Mouse (Mus musculus) midbrain, embryonic 11.5 days (tissue): ENCODE data around the gene Pkp2. TPM values are rescaled to one million over a fixed set of nuclear protein-coding genes. Genes with fewer than 3 reads are reported as not detected.
A peak's percentile ranks its signal among the peaks of the same experiment; 100 is the strongest.
"Not testable (repeated sequence)": the region's sequence is repeated elsewhere in the genome, so short reads cannot be mapped to it uniquely, and the experiment has no call there.

Experiments used
- ATAC-seq: fragments of 200-750 bp; cut with Nextera tagmentation; 2 replicates; pipeline ENCODE4 v1.8.0; 2017; ENCODE audit warnings: moderate TSS enrichment, moderate library complexity; ENCODE audit not compliant: low FRiP score
- DNase-seq: peaks from one replicate; pipeline ENCODE4 v3.0.0; 2015; ENCODE audit warnings: low spot score; ENCODE audit errors: missing footprints
- H3K27ac ChIP-seq: fragments of 300-500 bp; sonication (generic); 2 replicates; pipeline ENCODE4 v1.5.1; 2014; ENCODE audit warnings: low read depth, low read length
- H3K27me3 ChIP-seq: fragments of 300-500 bp; sonication (generic); 2 replicates; pipeline ENCODE4 v1.6.1; 2014; ENCODE audit warnings: mild to moderate bottlenecking, low read length, moderate library complexity, mixed read lengths; ENCODE audit not compliant: control insufficient read depth, insufficient read depth
- H3K36me3 ChIP-seq: fragments of 300-500 bp; sonication (generic); 2 replicates; pipeline ENCODE4 v1.6.1; 2014; ENCODE audit warnings: mild to moderate bottlenecking, low read length, moderate library complexity, mixed read lengths; ENCODE audit not compliant: control insufficient read depth, insufficient read depth
- H3K4me1 ChIP-seq: fragments of 300-500 bp; sonication (generic); 2 replicates; pipeline ENCODE4 v1.6.1; 2014; ENCODE audit warnings: low read length; ENCODE audit not compliant: control insufficient read depth, insufficient read depth
- H3K4me2 ChIP-seq: fragments of 300-500 bp; sonication (generic); 2 replicates; pipeline ENCODE4 v1.6.1; 2014; ENCODE audit warnings: mild to moderate bottlenecking, moderate library complexity
- H3K4me3 ChIP-seq: fragments of 300-500 bp; sonication (generic); 2 replicates; pipeline ENCODE4 v1.5.1; 2014; ENCODE audit warnings: low read depth, low read length
- H3K9ac ChIP-seq: fragments of 300-500 bp; sonication (generic); 2 replicates; pipeline ENCODE4 v1.6.1; 2014; ENCODE audit warnings: low read length
- H3K9me3 ChIP-seq: fragments of 300-500 bp; sonication (generic); 2 replicates; pipeline ENCODE4 v1.6.1; 2016; ENCODE audit warnings: low read length; ENCODE audit not compliant: control insufficient read depth
- WGBS: fragments of 180-500 bp; shearing (Covaris S2); extraction: QIAGEN DNeasy Blood & Tissue Kit; methylation state at CpG from one replicate; pipeline ENCODE4 v1.1.7; 2014; 5-methylcytosine and 5-hydroxymethylcytosine counted together
- polyA plus RNA-seq: library from polyadenylated mRNA; unstranded; fragments of >200 nt; fragmentation: Nextera tagmentation; extraction: Ambion mirVana; gene quantifications from 2 replicates; pipeline ENCODE4 v1.2.1, GENCODE M21; 2014

The Pkp2 gene
- polyA plus RNA-seq = 4.2 and 5.5 TPM in 2 replicates

DNA sequence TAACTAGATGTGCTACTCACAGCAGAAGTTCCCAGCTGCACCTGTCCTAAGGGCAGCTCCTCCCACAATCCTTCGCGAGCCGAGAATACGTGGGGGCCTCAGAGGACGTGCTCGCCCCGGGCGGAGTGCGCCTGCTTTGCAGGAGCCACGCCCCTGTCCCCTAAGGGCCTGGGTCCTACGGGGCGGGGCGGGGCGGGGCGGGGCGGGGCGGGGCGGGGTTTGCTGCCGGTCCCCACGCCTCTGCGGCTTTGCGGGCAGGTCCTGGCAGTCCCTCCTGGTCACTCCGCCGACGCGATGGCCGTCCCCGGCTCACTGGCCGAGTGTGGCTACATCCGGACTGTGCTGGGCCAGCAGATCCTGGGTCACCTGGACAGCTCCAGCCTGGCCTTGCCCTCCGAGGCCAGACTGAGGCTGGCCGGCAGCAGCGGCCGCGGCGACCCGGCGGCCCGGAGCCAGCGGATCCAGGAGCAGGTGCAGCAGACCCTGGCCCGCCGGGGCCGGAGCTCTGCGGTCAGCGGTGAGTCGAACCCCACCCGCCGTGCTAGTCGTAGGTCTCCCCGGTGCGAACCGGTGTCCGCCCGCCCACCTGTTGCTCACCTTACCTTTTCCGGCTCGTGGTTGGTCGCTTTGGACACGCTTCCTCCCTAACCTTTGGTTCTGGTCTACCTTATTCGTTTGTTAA is at the start of gene Pkp2:
Gene Pkp2, plus strand, starts transcription at position 240 of the 682 bp plus-strand sequence.
- Histone ChIP-seq H3K4me3 (peak within 1 kb of the TSS; percentile 67), H3K4me1 (peaks cover 5% of the 10 kb centered on the region), H3K9ac (peak within 1 kb of the TSS; percentile 53), H3K9me3 (no peaks in the 10 kb centered on the region), H3K27me3 (peaks cover 22% of the 10 kb centered on the region), H3K27ac (no peak within 1 kb of the TSS), H3K36me3 (no peaks in the 10 kb centered on the region), H3K4me2 (peak within 1 kb of the TSS; percentile 100)
- WGBS = under 1% methylated on average over 59 of the region's 59 CpGs
- peak; percentile 95 for DNase-seq
- peak; percentile 97 for ATAC-seq

DNA sequence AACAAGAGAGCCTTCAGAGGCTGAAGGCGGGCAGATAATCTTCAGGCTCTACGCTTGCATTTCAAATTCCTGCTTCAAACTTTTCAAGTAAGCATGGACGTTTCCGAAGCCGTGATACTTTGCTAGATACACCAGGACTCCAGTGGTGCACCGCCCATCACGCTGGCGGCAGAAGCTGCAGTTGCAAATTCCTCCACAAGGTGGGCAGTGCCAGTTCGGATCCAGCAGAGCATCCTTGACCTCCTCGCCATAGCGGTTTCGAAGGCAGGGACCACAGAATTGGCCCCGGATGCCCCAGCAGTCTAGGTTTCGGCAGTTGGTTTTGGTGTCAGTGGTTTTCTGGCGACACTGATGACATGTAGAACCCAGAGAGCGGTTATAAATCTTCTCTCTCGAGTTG is 15.7 kb upstream of the Pkp2 start:
- no peak overlapping the region for H3K27ac ChIP-seq
- 70% methylated on average over 17 of the region's 17 CpGs for WGBS
- ATAC-seq = no peak

DNA sequence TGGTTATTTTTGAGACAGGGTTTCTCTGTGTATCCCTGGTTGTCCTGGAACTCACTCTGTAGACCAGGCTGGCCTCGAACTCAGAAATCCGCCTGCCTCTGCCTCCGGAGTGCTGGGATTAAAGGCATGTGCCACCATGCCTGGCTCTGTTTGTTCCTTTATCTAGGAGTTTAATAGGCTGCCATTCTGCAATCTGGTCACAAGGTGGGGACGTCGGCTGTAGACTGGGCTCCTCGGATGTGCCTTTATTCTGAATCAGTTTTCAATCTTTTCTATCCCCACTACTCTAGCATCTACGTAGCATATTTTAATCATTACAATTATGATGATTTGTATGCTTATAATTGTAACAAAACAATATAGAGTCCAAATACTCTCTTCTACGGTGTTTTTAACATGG is 11.1 kb upstream of the Pkp2 start:
- not testable (repeated sequence) for H3K27ac ChIP-seq, H3K27me3 ChIP-seq, DNase-seq, H3K4me1 ChIP-seq, H3K9me3 ChIP-seq, H3K4me2 ChIP-seq, H3K4me3 ChIP-seq, H3K9ac ChIP-seq, H3K36me3 ChIP-seq
- WGBS = 46% methylated on average over 8 of the region's 8 CpGs
- peak; percentile 73; the same call in 1 of the 2 replicates for ATAC-seq

More for the DNA sequence above, 15.7 kb upstream of the Pkp2 start:
- DNase-seq = no peak
- Histone ChIP-seq H3K27me3 (no peaks in the 10 kb centered on the region), H3K4me3 (no peak overlapping the region), H3K36me3 (no peaks in the 10 kb centered on the region), H3K9ac (no peak overlapping the region), H3K4me1 (no peaks in the 10 kb centered on the region), H3K9me3 (no peaks in the 10 kb centered on the region), H3K4me2 (no peak overlapping the region)

DNA sequence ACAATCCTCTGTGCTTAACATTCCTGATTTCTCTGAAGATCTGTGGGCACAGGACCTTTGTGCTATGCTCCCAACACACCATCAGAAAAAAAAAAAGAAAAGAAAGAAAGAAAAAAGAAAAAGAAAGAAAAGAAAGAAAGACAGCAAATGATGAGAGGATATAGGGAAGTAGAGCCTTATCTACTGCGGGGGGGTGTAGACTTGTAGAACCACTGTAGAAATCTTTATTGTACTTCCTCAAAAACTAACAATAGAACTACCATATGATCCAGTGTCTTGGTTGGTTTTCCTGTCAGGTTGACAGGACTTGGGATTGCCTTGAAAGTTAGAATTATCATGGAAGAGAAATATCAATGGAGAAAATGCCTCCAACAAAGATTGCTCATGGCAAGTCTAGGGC is 8.5 kb upstream of the Pkp2 start:
- H3K4me1 ChIP-seq = no peaks in the 10 kb centered on the region
- DNase-seq (no peak), ATAC-seq (no peak)
- no peaks in the 10 kb centered on the region for H3K36me3 ChIP-seq
- no peak overlapping the region for H3K4me2 ChIP-seq
- 91% methylated on average over 1 of the region's 1 CpGs for WGBS
- no peak overlapping the region for H3K9ac ChIP-seq
- H3K27me3 ChIP-seq = no peaks in the 10 kb centered on the region
- no peaks in the 10 kb centered on the region for H3K9me3 ChIP-seq
- no peak overlapping the region for H3K4me3 ChIP-seq
- H3K27ac ChIP-seq = no peak overlapping the region

DNA sequence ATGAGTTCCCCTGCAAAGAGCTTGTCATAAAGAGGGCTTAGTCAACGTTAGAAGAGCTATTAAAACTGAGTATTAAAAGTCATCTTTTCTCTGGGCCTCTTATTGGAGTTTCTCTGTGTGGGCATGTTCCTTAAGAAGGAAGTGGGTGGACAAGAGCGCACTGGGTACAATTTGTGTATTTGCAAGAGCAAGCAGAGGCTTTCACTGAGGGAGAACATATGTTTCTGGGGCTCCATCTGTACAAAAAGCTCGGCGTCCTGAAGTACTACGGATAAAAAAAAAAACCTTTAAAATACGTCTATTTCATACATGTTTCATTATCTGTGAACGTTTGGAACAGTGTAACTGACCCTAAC is 417 bp upstream of the Pkp2 start:
- no peak for ATAC-seq
- Histone ChIP-seq H3K27ac (no peak overlapping the region), H3K9ac (peak overlapping the region; percentile 53; the same call in 1 of the 2 replicates)

DNA sequence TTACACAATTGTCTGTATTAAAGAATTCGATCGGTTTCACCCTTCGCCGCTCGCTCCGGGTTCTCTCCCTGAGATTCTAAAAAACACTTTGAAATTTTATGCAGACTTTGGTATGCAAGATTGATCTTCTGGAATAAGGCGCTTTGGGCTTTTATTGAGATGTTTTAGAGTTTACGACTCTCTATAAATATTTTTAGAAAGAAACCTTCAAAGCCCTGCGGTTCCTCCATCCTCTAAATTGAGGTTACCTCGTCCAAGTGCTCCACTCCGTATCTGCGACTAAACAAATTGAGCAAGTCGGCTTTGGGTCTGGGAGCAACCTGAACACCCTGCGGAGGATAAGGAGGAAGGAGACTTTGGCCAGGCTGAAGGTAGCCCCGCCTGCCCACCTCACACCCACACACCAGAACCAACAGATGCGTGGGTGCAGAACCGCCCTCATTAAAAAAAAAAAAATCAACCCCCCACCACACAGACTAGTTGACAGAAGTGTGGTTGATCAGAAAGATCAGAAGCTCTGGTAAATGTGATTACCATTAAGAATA is 715 bp downstream of the Pkp2 start:
- ATAC-seq (no peak), DNase-seq (peak; percentile 92)
- H3K27me3 ChIP-seq = peaks cover 22% of the 10 kb centered on the region
- H3K9me3 ChIP-seq = no peaks in the 10 kb centered on the region
- WGBS = 2% methylated on average over 17 of the region's 17 CpGs
- H3K36me3 ChIP-seq = no peaks in the 10 kb centered on the region
- H3K4me1 ChIP-seq = peaks cover 5% of the 10 kb centered on the region
- H3K27ac ChIP-seq = no peak overlapping the region
- peak overlapping the region; percentile 53 for H3K9ac ChIP-seq
- H3K4me3 ChIP-seq = peak overlapping the region; percentile 67
- H3K4me2 ChIP-seq = peak overlapping the region; percentile 100

More for the DNA sequence above, 417 bp upstream of the Pkp2 start:
- H3K4me1 ChIP-seq = peaks cover 5% of the 10 kb centered on the region
- H3K27me3 ChIP-seq = peaks cover 22% of the 10 kb centered on the region
- peak overlapping the region; percentile 100 for H3K4me2 ChIP-seq
- H3K36me3 ChIP-seq = no peaks in the 10 kb centered on the region
- WGBS = 18% methylated on average over 7 of the region's 7 CpGs
- H3K9me3 ChIP-seq = no peaks in the 10 kb centered on the region
- peak overlapping the region; percentile 67 for H3K4me3 ChIP-seq
- DNase-seq = no peak

DNA sequence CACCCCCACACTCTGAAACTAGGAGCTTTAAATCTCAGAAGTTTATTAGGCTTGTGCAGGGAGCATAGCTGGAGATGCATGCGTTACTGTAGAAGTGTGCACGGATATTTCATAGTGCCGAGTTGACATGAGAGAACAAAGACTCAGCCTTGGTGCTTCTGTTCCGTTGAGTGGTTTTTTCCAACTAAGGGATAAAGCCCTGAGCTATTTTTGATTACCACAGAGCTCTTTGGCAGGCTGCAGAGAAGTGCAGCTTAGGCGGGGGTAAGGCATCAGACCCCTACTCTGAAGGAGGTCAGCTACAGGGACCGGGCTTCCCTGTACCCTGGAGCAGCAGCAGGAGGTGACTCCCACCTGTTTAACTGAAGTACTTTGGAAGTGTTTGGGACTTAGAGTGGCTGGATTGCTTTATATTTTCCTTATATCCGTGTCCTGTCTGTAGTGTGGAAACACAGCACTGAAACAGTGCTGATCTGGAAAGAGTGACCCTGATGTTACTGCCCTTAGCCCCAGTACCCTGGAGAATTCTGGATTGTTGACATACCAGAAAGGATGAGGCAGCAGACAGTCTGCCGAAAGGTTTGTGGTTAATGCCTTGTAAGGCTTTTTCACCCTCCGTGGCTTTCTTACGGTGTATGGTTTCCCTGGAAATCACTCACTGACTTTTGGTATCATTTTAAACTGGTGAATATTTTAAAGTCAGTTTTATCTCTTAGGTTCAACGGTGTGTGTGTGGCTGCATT is 2.7 kb downstream of the Pkp2 start:
- Histone ChIP-seq H3K9me3 (no peaks in the 10 kb centered on the region), H3K27ac (no peak overlapping the region), H3K4me2 (no peak overlapping the region), H3K9ac (no peak overlapping the region), H3K36me3 (no peaks in the 10 kb centered on the region), H3K27me3 (peaks cover 22% of the 10 kb centered on the region), H3K4me3 (no peak overlapping the region), H3K4me1 (peaks cover 5% of the 10 kb centered on the region)
- no peak for DNase-seq
- 20% methylated on average over 11 of the region's 11 CpGs for WGBS
- no peak for ATAC-seq

DNA sequence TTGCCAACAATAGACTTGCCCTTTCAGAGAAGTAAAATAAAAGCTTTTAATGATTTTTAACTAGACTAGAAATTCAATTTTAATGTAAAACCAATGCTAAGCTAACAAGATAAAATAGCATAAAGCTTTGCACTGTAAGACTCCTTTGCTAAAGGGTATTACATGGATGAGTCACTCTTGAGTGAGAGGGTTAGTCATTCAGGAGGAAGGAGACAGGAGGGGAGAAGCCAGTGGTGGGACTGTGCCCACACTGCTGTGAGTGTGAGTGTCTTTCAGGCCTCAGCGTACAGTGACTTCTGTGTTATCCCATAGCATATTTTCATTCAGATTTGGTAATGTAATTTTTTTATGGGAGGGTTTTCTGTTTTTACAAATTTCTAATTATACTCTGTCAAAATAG is 3.8 kb downstream of the Pkp2 start:
- ATAC-seq = no peak
- Histone ChIP-seq H3K27me3 (peaks cover 22% of the 10 kb centered on the region), H3K4me2 (no peak overlapping the region), H3K9ac (no peak overlapping the region), H3K9me3 (no peaks in the 10 kb centered on the region), H3K4me3 (no peak overlapping the region), H3K27ac (no peak overlapping the region), H3K36me3 (no peaks in the 10 kb centered on the region), H3K4me1 (peaks cover 5% of the 10 kb centered on the region)
- 88% methylated on average over 1 of the region's 1 CpGs for WGBS
- DNase-seq = no peak

DNA sequence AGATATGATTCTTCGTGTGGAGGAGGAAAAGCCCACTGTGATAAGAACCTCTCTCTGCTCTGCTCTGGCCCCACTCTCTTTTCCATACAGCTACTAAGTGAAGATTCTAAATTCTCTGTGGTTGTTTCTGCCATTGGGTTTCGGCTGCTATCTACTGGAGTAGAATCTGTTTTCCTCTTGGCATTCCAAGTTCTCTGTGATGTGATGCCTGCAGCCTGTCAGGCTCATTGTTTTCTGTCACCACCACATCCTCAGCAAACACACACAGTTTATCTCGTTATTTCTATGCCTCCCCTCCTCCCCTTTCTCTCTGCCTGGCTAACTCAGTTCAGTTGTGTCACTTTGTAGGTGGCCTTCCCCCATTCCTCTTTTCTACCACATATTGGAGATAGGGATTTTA is 6.7 kb downstream of the Pkp2 start:
- Histone ChIP-seq H3K4me1 (peaks cover 2% of the 10 kb centered on the region; the same call in 1 of the 2 replicates), H3K4me3 (no peak overlapping the region), H3K36me3 (no peaks in the 10 kb centered on the region), H3K9ac (no peak overlapping the region), H3K27me3 (peaks cover 7% of the 10 kb centered on the region; the same call in 1 of the 2 replicates), H3K27ac (no peak overlapping the region), H3K9me3 (no peaks in the 10 kb centered on the region), H3K4me2 (no peak overlapping the region)
- ATAC-seq = no peak
- 53% methylated on average over 3 of the region's 3 CpGs for WGBS
- DNase-seq = no peak
